In genomic region chr13:63322756-63323155, GRCm38 (mm10) we compare ENCODE assay signal across 20 mouse cellular contexts.
DNase-seq lines count a peak whose midpoint lies in the region; ATAC-seq and TF ChIP-seq lines count a peak whose summit lies in the region.
"Had no signal": no experiment of that assay in that cellular context is flagged by ENCODE, and none has a peak within 500 bp of the region (broad histone marks: within the 10 kb centered on the region; RNA-seq: fewer than 3 reads in every experiment).

No protein-coding gene starts in this region.

- intact Hi-C loops in heart, adult 2 months (cut with DNase I): no loop called here
- intact Hi-C loops in heart, postnatal 25 days (cut with DNase I): no loop called here

- 69% methylated on average over 6 of the region's 6 CpGs for WGBS in heart, adult 2 months
- 78% methylated on average over 6 of the region's 6 CpGs for WGBS in kidney, embryonic 15.5 days
- 87% methylated on average over 6 of the region's 6 CpGs for WGBS in kidney, adult 2 months
- WGBS in limb, embryonic 10.5 days: 93% methylated on average over 6 of the region's 6 CpGs

- ATAC-seq in kidney, embryonic 15.5 days (replicated peaks; ENCODE audit: low FRiP score): no peak
- ATAC-seq: activated CD4-positive, CD25-positive, alpha-beta regulatory T cell, adult 4 months; forebrain, embryonic 15.5 days; Patski had no signal

- no peaks in the 10 kb centered on the region for H3K27me3 ChIP-seq in heart, adult 2 months (ENCODE audit: control insufficient read depth, insufficient read depth, low read length)
- H3K27me3 ChIP-seq in kidney, embryonic 15.5 days: no peaks in the 10 kb centered on the region
- no peaks in the 10 kb centered on the region for H3K27me3 ChIP-seq in kidney, adult 2 months (replicated peaks; ENCODE audit: control insufficient read depth, insufficient read depth, low read length)
- no peaks in the 10 kb centered on the region for H3K27me3 ChIP-seq in limb, embryonic 10.5 days (ENCODE audit: low read depth, poor library complexity, severe bottlenecking)
- H3K27me3 ChIP-seq: forebrain, embryonic 15.5 days; liver, embryonic 13.5 days; lung, embryonic 15.5 days; Patski had no signal

- DNase-seq in heart, adult 2 months: no peak
- DNase-seq in heart, postnatal 25 days (ENCODE audit: low spot score): no peak
- no peak for DNase-seq in kidney, adult 2 months
- no peak for DNase-seq in limb, embryonic 10.5 days (ENCODE audit: low spot score)
- no peak for DNase-seq in right cerebral cortex, postnatal 14 days
- no peak for DNase-seq in ovary, adult 18-20 months (ENCODE audit: low spot score)
- DNase-seq: adrenal gland, postnatal 25 days; cerebellum, adult 9-11 months; kidney, adult 18-20 months; layer of hippocampus, postnatal 36 days; left cerebral cortex, postnatal 4 days; liver, embryonic 13.5 days; midbrain, embryonic 14.5 days had no signal

- TF ChIP-seq CTCF in heart, adult 2 months (IDR thresholded peaks at IDR 0.05): peak; percentile 62
- no peak for TF ChIP-seq CTCF in kidney, adult 2 months (conservative IDR thresholded peaks at IDR 0.05; ENCODE audit: insufficient read depth, insufficient read length, low read depth, low read length)
- TF ChIP-seq CTCF in cortical plate, adult 2 months (IDR thresholded peaks at IDR 0.05; ENCODE audit: extremely low read depth, insufficient read depth, low read length): no peak

- TF ChIP-seq POLR2A in heart, adult 2 months (IDR thresholded peaks at IDR 0.05; ENCODE audit: insufficient read depth, low read depth, low read length): no peak
- TF ChIP-seq POLR2A in kidney, adult 2 months (IDR thresholded peaks at IDR 0.05; ENCODE audit: low read depth, low read length): no peak
- no peak for TF ChIP-seq POLR2A in cortical plate, adult 2 months (IDR thresholded peaks at IDR 0.05; ENCODE audit: extremely low read depth, insufficient read depth, low read length)

- TF ChIP-seq EP300 in heart, adult 2 months (IDR thresholded peaks at IDR 0.05; ENCODE audit: insufficient read depth, low read depth, low read length): no peak

- peaks cover 19% of the 10 kb centered on the region for H3K4me1 ChIP-seq in heart, adult 2 months (ENCODE audit: control insufficient read depth, insufficient read depth, low read length)
- peaks cover 41% of the 10 kb centered on the region for H3K4me1 ChIP-seq in kidney, embryonic 15.5 days
- H3K4me1 ChIP-seq in kidney, adult 2 months (ENCODE audit: control insufficient read depth, insufficient read depth, low read length): peaks cover 12% of the 10 kb centered on the region
- H3K4me1 ChIP-seq in cortical plate, adult 2 months (ENCODE audit: control insufficient read depth, insufficient read depth, low read length): peaks cover 6% of the 10 kb centered on the region
- H3K4me1 ChIP-seq in limb, embryonic 10.5 days: peaks cover 45% of the 10 kb centered on the region

- no peaks in the 10 kb centered on the region for H3K9me3 ChIP-seq in kidney, embryonic 15.5 days (replicated peaks)
- no peaks in the 10 kb centered on the region for H3K9me3 ChIP-seq in limb, embryonic 10.5 days (replicated peaks)
- H3K9me3 ChIP-seq: forebrain, embryonic 15.5 days; liver, embryonic 13.5 days; lung, embryonic 15.5 days had no signal

- no peaks in the 10 kb centered on the region for H3K79me2 ChIP-seq in heart, adult 2 months (replicated peaks; ENCODE audit: control insufficient read depth, insufficient read depth, low read length)

- peak overlapping the region; percentile 64 for H3K27ac ChIP-seq in heart, adult 2 months
- peak overlapping the region; percentile 56 for H3K27ac ChIP-seq in kidney, embryonic 15.5 days
- no peak overlapping the region for H3K27ac ChIP-seq in kidney, adult 2 months (ENCODE audit: insufficient read depth, low read depth, low read length)
- H3K27ac ChIP-seq in cortical plate, adult 2 months (ENCODE audit: insufficient read depth, low read length): peak overlapping the region; percentile 60; the same call in 1 of the 2 replicates
- H3K27ac ChIP-seq in limb, embryonic 10.5 days: peak overlapping the region; percentile 73; the same call in 1 of the 2 replicates
- H3K27ac ChIP-seq: forebrain, embryonic 15.5 days; hindbrain, embryonic 14.5 days; liver, embryonic 13.5 days had no signal

- no peak overlapping the region; the same call in none of the 2 replicates for H3K9ac ChIP-seq in heart, adult 2 months (ENCODE audit: low read depth, low read length)
- H3K9ac ChIP-seq in kidney, embryonic 15.5 days: no peak overlapping the region
- H3K9ac ChIP-seq: forebrain, embryonic 15.5 days; hindbrain, embryonic 14.5 days; liver, embryonic 13.5 days; lung, embryonic 15.5 days had no signal

- no peak overlapping the region for H3K4me2 ChIP-seq in kidney, embryonic 15.5 days
- H3K4me2 ChIP-seq: forebrain, embryonic 15.5 days; hindbrain, embryonic 14.5 days; liver, embryonic 13.5 days; lung, embryonic 15.5 days had no signal

- H3K36me3 ChIP-seq in heart, adult 2 months (ENCODE audit: control insufficient read depth, insufficient read depth, low read length): peaks cover 4% of the 10 kb centered on the region
- H3K36me3 ChIP-seq in kidney, embryonic 15.5 days: no peaks in the 10 kb centered on the region; the same call in 1 of the 2 replicates
- H3K36me3 ChIP-seq in kidney, adult 2 months (ENCODE audit: control insufficient read depth, insufficient read depth, low read length): no peaks in the 10 kb centered on the region
- H3K36me3 ChIP-seq in limb, embryonic 10.5 days: peaks cover 3% of the 10 kb centered on the region; the same call in 1 of the 2 replicates
- H3K36me3 ChIP-seq: forebrain, embryonic 15.5 days; lung, embryonic 15.5 days had no signal

- H3K4me3 ChIP-seq in heart, adult 2 months: no peak overlapping the region
- H3K4me3 ChIP-seq in kidney, embryonic 15.5 days (replicated peaks): no peak overlapping the region
- H3K4me3 ChIP-seq in kidney, adult 2 months (ENCODE audit: insufficient read depth, low read depth, low read length): no peak overlapping the region
- H3K4me3 ChIP-seq in cortical plate, adult 2 months (ENCODE audit: insufficient read depth, low read length): no peak overlapping the region
- no peak overlapping the region for H3K4me3 ChIP-seq in limb, embryonic 10.5 days
- H3K4me3 ChIP-seq: forebrain, embryonic 15.5 days; liver, embryonic 13.5 days; lung, embryonic 15.5 days had no signal
